Comparison of ENCODE assay signal across 9 mouse cellular contexts in genomic region chr8:93812566-93813404, GRCm38 (mm10). TPM values are rescaled to one million over a fixed set of nuclear protein-coding genes. Genes with fewer than 3 reads are reported as not detected.
DNase-seq lines count a peak whose midpoint lies in the region; ATAC-seq and TF ChIP-seq lines count a peak whose summit lies in the region.
"Had no signal": no experiment of that assay in that cellular context is flagged by ENCODE, and none has a peak within 500 bp of the region (broad histone marks: within the 10 kb centered on the region; RNA-seq: fewer than 3 reads in every experiment).

No protein-coding gene starts in this region.

- no peaks in the 10 kb centered on the region for H3K4me1 ChIP-seq in kidney, adult 2 months (ENCODE audit: control insufficient read depth, insufficient read depth, low read length)
- H3K4me1 ChIP-seq in brown adipose tissue, adult 24 weeks (ENCODE audit: control insufficient read depth, insufficient read depth, insufficient read length, low read length), result peaks cover 13% of the 10 kb centered on the region
- H3K4me1 ChIP-seq in embryonic facial prominence, embryonic 15.5 days, result peaks cover 39% of the 10 kb centered on the region
- H3K4me1 ChIP-seq in limb, embryonic 15.5 days, result peaks cover 30% of the 10 kb centered on the region
- peaks cover 15% of the 10 kb centered on the region for H3K4me1 ChIP-seq in stomach, embryonic 16.5 days (ENCODE audit: control insufficient read depth, insufficient read depth, low read length)

- DNase-seq in kidney, adult 2 months, result no peak
- DNase-seq in kidney, postnatal 25 days, result no peak
- no peak for DNase-seq in urinary bladder, postnatal 25 days (ENCODE audit: low spot score)
- DNase-seq in left cerebral cortex, postnatal 25 days (ENCODE audit: low spot score in 2 of 2), result no peak

- H3K36me3 ChIP-seq in kidney, adult 2 months (ENCODE audit: control insufficient read depth, insufficient read depth, low read length), result no peaks in the 10 kb centered on the region
- no peaks in the 10 kb centered on the region for H3K36me3 ChIP-seq in embryonic facial prominence, embryonic 15.5 days
- no peaks in the 10 kb centered on the region for H3K36me3 ChIP-seq in limb, embryonic 15.5 days
- no peaks in the 10 kb centered on the region for H3K36me3 ChIP-seq in stomach, embryonic 16.5 days (ENCODE audit: control insufficient read depth, insufficient read depth, low read length)

- H3K4me3 ChIP-seq in kidney, adult 2 months (ENCODE audit: insufficient read depth, low read depth, low read length), result 0 out of 2 replicates have a peak overlapping the region, but pooled peaks have one; percentile 3
- H3K4me3 ChIP-seq in brown adipose tissue, adult 24 weeks (ENCODE audit: insufficient read depth, low read depth, low read length), result peak overlapping the region; percentile 39
- H3K4me3 ChIP-seq in embryonic facial prominence, embryonic 15.5 days (replicated peaks), result peak overlapping the region; percentile 68
- peak overlapping the region; percentile 30 for H3K4me3 ChIP-seq in limb, embryonic 15.5 days
- peak overlapping the region; percentile 71 for H3K4me3 ChIP-seq in stomach, embryonic 16.5 days (replicated peaks; ENCODE audit: low read length)

- peak overlapping the region; percentile 89 for H3K4me2 ChIP-seq in embryonic facial prominence, embryonic 15.5 days (replicated peaks)
- H3K4me2 ChIP-seq in limb, embryonic 15.5 days, result peak overlapping the region; percentile 53
- peak overlapping the region; percentile 79 for H3K4me2 ChIP-seq in stomach, embryonic 16.5 days (ENCODE audit: low read depth, low read length)

- H3K27me3 ChIP-seq in kidney, adult 2 months (replicated peaks; ENCODE audit: control insufficient read depth, insufficient read depth, low read length), result peaks cover 3% of the 10 kb centered on the region; the same call in 1 of the 2 replicates
- H3K27me3 ChIP-seq in embryonic facial prominence, embryonic 15.5 days, result peaks cover 20% of the 10 kb centered on the region
- H3K27me3 ChIP-seq in limb, embryonic 15.5 days, result peaks cover 27% of the 10 kb centered on the region
- peaks cover 15% of the 10 kb centered on the region for H3K27me3 ChIP-seq in stomach, embryonic 16.5 days (ENCODE audit: control insufficient read depth, insufficient read depth, low read length)

- H3K27ac ChIP-seq in kidney, adult 2 months (ENCODE audit: insufficient read depth, low read depth, low read length), result no peak overlapping the region
- no peak overlapping the region for H3K27ac ChIP-seq in brown adipose tissue, adult 24 weeks (replicated peaks; ENCODE audit: low read depth, low read length)
- H3K27ac ChIP-seq in embryonic facial prominence, embryonic 15.5 days (replicated peaks), result no peak overlapping the region
- no peak overlapping the region for H3K27ac ChIP-seq in limb, embryonic 15.5 days
- H3K27ac ChIP-seq in stomach, embryonic 16.5 days (ENCODE audit: low read length), result no peak overlapping the region

- 10% methylated on average over 35 of the region's 35 CpGs for WGBS in kidney, adult 2 months
- 5% methylated on average over 35 of the region's 35 CpGs for WGBS in embryonic facial prominence, embryonic 15.5 days
- WGBS in limb, embryonic 15.5 days, result 7% methylated on average over 35 of the region's 35 CpGs
- WGBS in stomach, embryonic 16.5 days, result 14% methylated on average over 35 of the region's 35 CpGs

- TF ChIP-seq POLR2A in kidney, adult 2 months (IDR thresholded peaks at IDR 0.05; ENCODE audit: low read depth, low read length), result no peak

- intact Hi-C loops in left cerebral cortex, postnatal 25 days (cut with DNase I), result loop anchor here (2.0 to 5.0 kb wide), 2 partner anchors 70 to 120 kb away; no protein-coding TSS in a partner anchor

- TF ChIP-seq CTCF in kidney, adult 2 months (conservative IDR thresholded peaks at IDR 0.05; ENCODE audit: insufficient read depth, insufficient read length, low read depth, low read length), result no peak

- no peak overlapping the region for H3K9ac ChIP-seq in embryonic facial prominence, embryonic 15.5 days
- no peak overlapping the region for H3K9ac ChIP-seq in limb, embryonic 15.5 days
- 0 out of 2 replicates have a peak overlapping the region, but pooled peaks have one; percentile 28 for H3K9ac ChIP-seq in stomach, embryonic 16.5 days (ENCODE audit: low read length)

- ATAC-seq in embryonic facial prominence, embryonic 15.5 days (ENCODE audit: insufficient number of reproducible peaks, low FRiP score, low TSS enrichment, low read depth), result no peak
- ATAC-seq in limb, embryonic 15.5 days (ENCODE audit: insufficient number of reproducible peaks, low FRiP score, low TSS enrichment, low read depth), result no peak
- no peak for ATAC-seq in stomach, embryonic 16.5 days (ENCODE audit: insufficient read depth, low FRiP score)
- ATAC-seq: Patski had no signal

- H3K9me3 ChIP-seq in embryonic facial prominence, embryonic 15.5 days (replicated peaks), result no peaks in the 10 kb centered on the region
- no peaks in the 10 kb centered on the region for H3K9me3 ChIP-seq in limb, embryonic 15.5 days
- no peaks in the 10 kb centered on the region for H3K9me3 ChIP-seq in stomach, embryonic 16.5 days (replicated peaks; ENCODE audit: control insufficient read depth, low read length)

RNA-seq across cellular contexts. Expression of gene Gnao1, which starts 3.0 kb away (rescaled TPM):
- 4.6 and 4.9 TPM in 2 replicates for polyA plus RNA-seq in kidney, adult 2 months (2012; rRNA removed)
- 28.1 and 37.5 TPM in 2 replicates for polyA plus RNA-seq in brown adipose tissue, adult 24 weeks (2012; ENCODE audit: insufficient read depth, insufficient read length, missing spikeins)
- polyA plus RNA-seq in embryonic facial prominence, embryonic 15.5 days (2015; fragmentation: Nextera tagmentation; extraction: Ambion mirVana), result 11.7 and 14.3 TPM in 2 replicates
- 3.0 and 3.4 TPM in 2 replicates for polyA plus RNA-seq in limb, embryonic 15.5 days (2015; fragmentation: Nextera tagmentation; extraction: Ambion mirVana)
- 11.6 and 11.7 TPM in 2 replicates for polyA plus RNA-seq in stomach, embryonic 16.5 days (2015; fragmentation: Nextera tagmentation; extraction: Ambion mirVana)
- 100 to 1,000 TPM; 738 to 746 TPM for total RNA-seq in left cerebral cortex, postnatal 25 days (2021)

Comparison
In these comparisons a context has a peak if more than half of its experiments do, and no peak if none do; other contexts are left out.
1. H3K4me3 ChIP-seq: peak in every context shown above with its lines; median percentile 71 in stomach, embryonic 16.5 days; 68 in embryonic facial prominence, embryonic 15.5 days; 39 in brown adipose tissue, adult 24 weeks; 30 in limb, embryonic 15.5 days; 3 in kidney, adult 2 months.